Mouse (Mus musculus): ENCODE measurements around the gene Arhgap28. TPM values are rescaled to one million over a fixed set of nuclear protein-coding genes. Genes with fewer than 3 reads are reported as not detected.

Gene Arhgap28
- 29.9 and 36.3 TPM in 2 replicates for polyA plus RNA-seq (2014; fragmentation: Nextera tagmentation; extraction: Ambion mirVana)

GRCm38 (mm10) chr17:68003741-68004560 lies at the start of gene Arhgap28:
Gene Arhgap28 (minus strand): TSS chr17:68004120.
- H3K27ac ChIP-seq (ENCODE audit: low read depth), result peak within 1 kb of the TSS; percentile 90
- WGBS, result under 1% methylated on average over 65 of the region's 65 CpGs
- H3K4me3 ChIP-seq (ENCODE audit: low read depth, low read length), result peak within 1 kb of the TSS; percentile 72
- peak; percentile 94 for ATAC-seq (replicated peaks; ENCODE audit: low FRiP score, low TSS enrichment, low read depth)
- no peaks in the 10 kb centered on the region for H3K27me3 ChIP-seq (replicated peaks; ENCODE audit: control insufficient read depth, insufficient read depth, low read length)
- DNase-seq (ENCODE audit: low spot score), result peak; percentile 96
- H3K36me3 ChIP-seq (ENCODE audit: control insufficient read depth, insufficient read depth, low read length), result no peaks in the 10 kb centered on the region
- H3K4me2 ChIP-seq (ENCODE audit: low read length), result peak within 1 kb of the TSS; percentile 71
- peaks cover 33% of the 10 kb centered on the region for H3K4me1 ChIP-seq (replicated peaks; ENCODE audit: control insufficient read depth, insufficient read depth, low read length)
- peak within 1 kb of the TSS; percentile 71 for H3K9ac ChIP-seq (ENCODE audit: low read length)
- H3K9me3 ChIP-seq (ENCODE audit: control insufficient read depth, low read length), result no peaks in the 10 kb centered on the region

DNA sequence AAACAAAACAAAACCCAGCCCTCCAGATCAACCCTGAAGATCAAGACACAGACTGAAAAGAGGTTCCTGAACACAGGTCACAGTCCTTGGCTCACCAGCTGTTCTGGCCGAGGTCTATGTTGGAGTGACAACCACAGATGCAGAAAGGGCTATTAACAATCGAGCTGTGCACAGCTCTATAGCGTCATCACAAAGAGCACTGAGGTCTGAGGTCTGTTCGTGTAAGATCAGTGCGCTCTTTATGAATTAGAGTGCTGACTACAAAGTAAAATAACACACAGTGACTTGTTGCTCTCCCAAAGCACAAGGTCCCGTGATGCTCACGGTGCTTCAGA lies 42.4 kb upstream of the Arhgap28 start:
- Histone ChIP-seq H3K36me3 (ENCODE audit: control insufficient read depth, insufficient read depth, low read length) (no peaks in the 10 kb centered on the region), H3K9me3 (ENCODE audit: control insufficient read depth, low read length) (no peaks in the 10 kb centered on the region), H3K4me2 (ENCODE audit: low read length) (no peak overlapping the region), H3K9ac (ENCODE audit: low read length) (no peak overlapping the region), H3K4me3 (ENCODE audit: low read depth, low read length) (no peak overlapping the region), H3K27ac (ENCODE audit: low read depth) (no peak overlapping the region), H3K27me3 (replicated peaks; ENCODE audit: control insufficient read depth, insufficient read depth, low read length) (no peaks in the 10 kb centered on the region), H3K4me1 (replicated peaks; ENCODE audit: control insufficient read depth, insufficient read depth, low read length) (no peaks in the 10 kb centered on the region)
- 75% methylated on average over 7 of the region's 7 CpGs for WGBS
- DNase-seq (ENCODE audit: low spot score) (peak; percentile 33), ATAC-seq (replicated peaks; ENCODE audit: low FRiP score, low TSS enrichment, low read depth) (no peak)

GRCm38 (mm10) chr17:68045655-68046340 lies 41.9 kb upstream of the Arhgap28 start:
- peak; percentile 48 for DNase-seq (ENCODE audit: low spot score)
- no peak overlapping the region for H3K27ac ChIP-seq (ENCODE audit: low read depth)
- 66% methylated on average over 8 of the region's 8 CpGs for whole genome bisulfite sequencing
- ATAC-seq (replicated peaks; ENCODE audit: low FRiP score, low TSS enrichment, low read depth), result no peak
- no peaks in the 10 kb centered on the region for H3K27me3 ChIP-seq (replicated peaks; ENCODE audit: control insufficient read depth, insufficient read depth, low read length)
- no peaks in the 10 kb centered on the region for H3K36me3 ChIP-seq (ENCODE audit: control insufficient read depth, insufficient read depth, low read length)
- no peak overlapping the region for H3K4me3 ChIP-seq (ENCODE audit: low read depth, low read length)
- no peaks in the 10 kb centered on the region for H3K9me3 ChIP-seq (ENCODE audit: control insufficient read depth, low read length)
- no peak overlapping the region for H3K4me2 ChIP-seq (ENCODE audit: low read length)
- H3K4me1 ChIP-seq (replicated peaks; ENCODE audit: control insufficient read depth, insufficient read depth, low read length), result no peaks in the 10 kb centered on the region
- H3K9ac ChIP-seq (ENCODE audit: low read length), result no peak overlapping the region

GRCm38 (mm10) chr17:68042377-68042776 lies 38.5 kb upstream of the Arhgap28 start:
- ATAC-seq (replicated peaks; ENCODE audit: low FRiP score, low TSS enrichment, low read depth) (no peak), DNase-seq (ENCODE audit: low spot score) (peak; percentile 15)
- Histone ChIP-seq H3K4me1 (replicated peaks; ENCODE audit: control insufficient read depth, insufficient read depth, low read length) (no peaks in the 10 kb centered on the region), H3K27ac (ENCODE audit: low read depth) (no peak overlapping the region), H3K4me3 (ENCODE audit: low read depth, low read length) (no peak overlapping the region), H3K9ac (ENCODE audit: low read length) (no peak overlapping the region), H3K36me3 (ENCODE audit: control insufficient read depth, insufficient read depth, low read length) (no peaks in the 10 kb centered on the region), H3K27me3 (replicated peaks; ENCODE audit: control insufficient read depth, insufficient read depth, low read length) (no peaks in the 10 kb centered on the region), H3K9me3 (ENCODE audit: control insufficient read depth, low read length) (no peaks in the 10 kb centered on the region), H3K4me2 (ENCODE audit: low read length) (no peak overlapping the region)
- 97% methylated on average over 4 of the region's 4 CpGs for WGBS

DNA sequence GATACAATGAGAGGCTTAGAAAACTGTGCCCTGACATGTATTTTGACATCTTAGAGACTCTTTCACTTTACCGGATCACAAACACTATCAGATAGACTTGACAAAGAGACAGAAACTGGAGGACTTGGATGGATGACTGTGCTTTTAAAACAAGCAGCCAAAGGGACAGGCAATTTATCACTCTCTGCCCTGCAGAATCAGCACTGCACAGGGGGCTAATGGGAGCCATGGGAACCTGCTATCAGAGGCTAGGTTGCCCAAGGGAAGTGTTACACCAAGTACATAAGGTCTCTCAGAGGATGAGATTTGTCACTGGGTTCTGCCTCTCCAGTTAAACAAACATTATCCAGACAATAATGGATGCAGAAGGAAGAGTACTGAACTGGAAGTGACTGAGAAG lies 33.1 kb upstream of the Arhgap28 start:
- Histone ChIP-seq H3K36me3 (ENCODE audit: control insufficient read depth, insufficient read depth, low read length) (no peaks in the 10 kb centered on the region), H3K27me3 (replicated peaks; ENCODE audit: control insufficient read depth, insufficient read depth, low read length) (no peaks in the 10 kb centered on the region), H3K4me1 (replicated peaks; ENCODE audit: control insufficient read depth, insufficient read depth, low read length) (no peaks in the 10 kb centered on the region), H3K4me2 (ENCODE audit: low read length) (no peak overlapping the region), H3K9ac (ENCODE audit: low read length) (no peak overlapping the region), H3K4me3 (ENCODE audit: low read depth, low read length) (no peak overlapping the region), H3K27ac (ENCODE audit: low read depth) (no peak overlapping the region), H3K9me3 (ENCODE audit: control insufficient read depth, low read length) (no peaks in the 10 kb centered on the region)
- 49% methylated on average over 1 of the region's 1 CpGs for WGBS
- ATAC-seq (replicated peaks; ENCODE audit: low FRiP score, low TSS enrichment, low read depth) (no peak), DNase-seq (ENCODE audit: low spot score) (peak; percentile 15)

DNA sequence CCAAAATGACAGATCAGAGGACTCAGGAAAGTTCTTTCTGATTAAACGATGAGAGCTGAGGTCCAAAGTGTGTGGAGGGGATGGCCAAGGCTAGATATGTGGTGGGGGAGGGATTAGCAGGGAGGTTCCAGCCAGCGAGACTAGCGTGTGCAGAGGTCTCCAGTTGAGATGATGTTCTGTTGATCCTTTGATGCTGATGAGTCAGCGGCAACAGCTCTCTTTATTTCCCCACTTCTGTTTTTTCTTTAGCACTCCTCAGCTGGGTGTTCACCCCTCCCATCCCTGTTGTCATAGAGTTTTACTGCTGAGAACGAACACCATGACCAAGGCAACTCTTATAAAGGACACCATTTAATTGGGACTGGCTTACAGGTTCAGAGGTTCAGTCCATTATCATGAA lies 25.6 kb upstream of the Arhgap28 start:
- no peak overlapping the region for H3K27ac ChIP-seq (ENCODE audit: low read depth)
- H3K9me3 ChIP-seq (ENCODE audit: control insufficient read depth, low read length), result no peaks in the 10 kb centered on the region
- H3K4me1 ChIP-seq (replicated peaks; ENCODE audit: control insufficient read depth, insufficient read depth, low read length), result no peaks in the 10 kb centered on the region
- no peaks in the 10 kb centered on the region for H3K27me3 ChIP-seq (replicated peaks; ENCODE audit: control insufficient read depth, insufficient read depth, low read length)
- DNase-seq (ENCODE audit: low spot score) (peak; percentile 31), ATAC-seq (replicated peaks; ENCODE audit: low FRiP score, low TSS enrichment, low read depth) (no peak)
- H3K4me3 ChIP-seq (ENCODE audit: low read depth, low read length), result no peak overlapping the region
- H3K9ac ChIP-seq (ENCODE audit: low read length), result no peak overlapping the region
- no peak overlapping the region for H3K4me2 ChIP-seq (ENCODE audit: low read length)
- 89% methylated on average over 5 of the region's 5 CpGs for WGBS
- no peaks in the 10 kb centered on the region for H3K36me3 ChIP-seq (ENCODE audit: control insufficient read depth, insufficient read depth, low read length)

- Histone ChIP-seq H3K27ac (ENCODE audit: low read depth) (no peak overlapping the region), H3K4me1 (replicated peaks; ENCODE audit: control insufficient read depth, insufficient read depth, low read length) (no peaks in the 10 kb centered on the region), H3K27me3 (replicated peaks; ENCODE audit: control insufficient read depth, insufficient read depth, low read length) (no peaks in the 10 kb centered on the region), H3K9ac (ENCODE audit: low read length) (no peak overlapping the region), H3K4me2 (ENCODE audit: low read length) (no peak overlapping the region), H3K4me3 (ENCODE audit: low read depth, low read length) (no peak overlapping the region), H3K9me3 (ENCODE audit: control insufficient read depth, low read length) (no peaks in the 10 kb centered on the region), H3K36me3 (ENCODE audit: control insufficient read depth, insufficient read depth, low read length) (no peaks in the 10 kb centered on the region)
- 94% methylated on average over 4 of the region's 4 CpGs for WGBS
- ATAC-seq (replicated peaks; ENCODE audit: low FRiP score, low TSS enrichment, low read depth), result no peak
- DNase-seq (ENCODE audit: low spot score), result peak; percentile 38
Measured at GRCm38 (mm10) chr17:68028519-68028918, 24.6 kb upstream of the Arhgap28 start.

- H3K4me3 ChIP-seq (ENCODE audit: low read depth, low read length), result no peak overlapping the region
- no peak overlapping the region for H3K9ac ChIP-seq (ENCODE audit: low read length)
- H3K4me2 ChIP-seq (ENCODE audit: low read length), result no peak overlapping the region
- H3K4me1 ChIP-seq (replicated peaks; ENCODE audit: control insufficient read depth, insufficient read depth, low read length), result no peaks in the 10 kb centered on the region
- H3K27me3 ChIP-seq (replicated peaks; ENCODE audit: control insufficient read depth, insufficient read depth, low read length), result no peaks in the 10 kb centered on the region
- 54% methylated on average over 7 of the region's 7 CpGs for WGBS
- H3K27ac ChIP-seq (ENCODE audit: low read depth), result no peak overlapping the region
- ATAC-seq (replicated peaks; ENCODE audit: low FRiP score, low TSS enrichment, low read depth) (no peak), DNase-seq (ENCODE audit: low spot score) (no peak)
- H3K9me3 ChIP-seq (ENCODE audit: control insufficient read depth, low read length), result no peaks in the 10 kb centered on the region
- H3K36me3 ChIP-seq (ENCODE audit: control insufficient read depth, insufficient read depth, low read length), result no peaks in the 10 kb centered on the region
Measured at GRCm38 (mm10) chr17:68024327-68024726, 20.4 kb upstream of the Arhgap28 start.

All from intestine, embryonic 14.5 days (tissue).